Mouse (Mus musculus) midbrain, embryonic 16.5 days (tissue): ENCODE results near the gene Taf1. TPM values are rescaled to one million over a fixed set of nuclear protein-coding genes. Genes with fewer than 3 reads are reported as not detected.

Experiments
- ATAC-seq: fragments of 200-750 bp; cut with Nextera tagmentation; 2 replicates; pipeline ENCODE4 v1.8.0; 2017; ENCODE audit warnings: moderate TSS enrichment
- H3K27ac ChIP-seq: fragments of 300-500 bp; sonication (generic); 2 replicates; pipeline ENCODE4 v1.5.1; 2014; ENCODE audit warnings: mild to moderate bottlenecking, low read length, mixed read lengths
- H3K27me3 ChIP-seq: fragments of 300-500 bp; sonication (generic); 2 replicates; pipeline ENCODE4 v1.6.1; 2014; ENCODE audit warnings: low read depth, low read length, mixed read lengths; ENCODE audit not compliant: control insufficient read depth, insufficient read depth
- H3K36me3 ChIP-seq: fragments of 300-500 bp; sonication (generic); 2 replicates; pipeline ENCODE4 v1.6.1; 2014; ENCODE audit warnings: mild to moderate bottlenecking, low read length, moderate library complexity, mixed read lengths; ENCODE audit not compliant: control insufficient read depth, insufficient read depth
- H3K4me1 ChIP-seq: fragments of 300-500 bp; sonication (generic); 2 replicates; pipeline ENCODE4 v1.6.1; 2014; ENCODE audit warnings: mild to moderate bottlenecking, low read length, mixed read lengths; ENCODE audit not compliant: control insufficient read depth, insufficient read depth
- H3K4me2 ChIP-seq: fragments of 300-500 bp; sonication (generic); 2 replicates; pipeline ENCODE4 v1.6.1; 2014; ENCODE audit warnings: mild to moderate bottlenecking, low read length, mixed read lengths
- H3K4me3 ChIP-seq: fragments of 300-500 bp; sonication (generic); 2 replicates; pipeline ENCODE4 v1.5.1; 2014; ENCODE audit warnings: low read depth, mild to moderate bottlenecking, low read length, moderate library complexity, mixed read lengths
- H3K9ac ChIP-seq: fragments of 300-500 bp; sonication (generic); 2 replicates; pipeline ENCODE4 v1.6.1; 2014; ENCODE audit warnings: low read depth, low read length, mixed read lengths
- H3K9me3 ChIP-seq: fragments of 300-500 bp; sonication (generic); replicated peaks from 2 replicates; pipeline ENCODE4 v1.6.1; 2014; ENCODE audit warnings: mild to moderate bottlenecking, low read length, mixed read lengths; ENCODE audit not compliant: control insufficient read depth, poor library complexity, severe bottlenecking
- WGBS: fragments of 180-500 bp; shearing (Covaris S2); extraction: QIAGEN DNeasy Blood & Tissue Kit; methylation state at CpG from one replicate; pipeline ENCODE4 v1.1.7; 2014; 5-methylcytosine and 5-hydroxymethylcytosine counted together
- polyA plus RNA-seq: library from polyadenylated mRNA; unstranded; fragments of >200 nt; fragmentation: Nextera tagmentation; extraction: Ambion mirVana; gene quantifications from 2 replicates; pipeline ENCODE4 v1.2.1, GENCODE M21; 2015

Taf1 gene
- polyA plus RNA-seq, 1 experiment from 2014 or later, result 16.0 TPM

- no peak for ATAC-seq
- no peaks in the 10 kb centered on the region for H3K4me1 ChIP-seq
- H3K27me3 ChIP-seq, result no peaks in the 10 kb centered on the region
- no peak overlapping the region for H3K9ac ChIP-seq
- 73% methylated on average over 10 of the region's 10 CpGs for WGBS
- no peaks in the 10 kb centered on the region for H3K36me3 ChIP-seq
- H3K9me3 ChIP-seq, result no peaks in the 10 kb centered on the region
- no peak overlapping the region for H3K4me3 ChIP-seq
- no peak overlapping the region for H3K4me2 ChIP-seq
- no peak overlapping the region for H3K27ac ChIP-seq
Measured at GRCm38 (mm10) chrX:101617889-101618288, 85.4 kb downstream of the Taf1 start.

DNA sequence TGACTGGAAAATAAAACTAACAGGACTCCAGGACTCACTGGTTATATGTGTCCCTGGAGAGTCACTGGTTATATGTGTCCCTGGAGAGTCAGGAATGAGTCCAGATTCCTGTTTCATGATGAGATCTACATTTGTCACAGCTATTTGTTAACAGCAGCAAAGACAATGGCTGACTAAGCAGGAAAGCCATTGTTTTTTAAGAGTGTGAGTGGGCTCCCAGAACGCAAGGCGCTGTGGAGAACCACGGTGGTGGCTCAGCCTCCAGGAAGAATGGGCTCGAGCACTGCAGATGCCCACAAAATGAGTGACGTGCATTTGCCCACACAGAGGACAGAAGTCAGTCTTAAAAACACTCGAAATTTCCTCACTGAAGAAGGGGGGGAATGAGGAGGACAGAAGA, 87.8 kb downstream of the Taf1 start:
- Histone ChIP-seq H3K27ac (no peak overlapping the region), H3K4me3 (no peak overlapping the region), H3K9me3 (no peaks in the 10 kb centered on the region), H3K4me2 (no peak overlapping the region), H3K36me3 (no peaks in the 10 kb centered on the region), H3K27me3 (no peaks in the 10 kb centered on the region), H3K4me1 (no peaks in the 10 kb centered on the region), H3K9ac (no peak overlapping the region)
- no peak for ATAC-seq
- WGBS, result 64% methylated on average over 6 of the region's 6 CpGs

- 47% methylated on average over 3 of the region's 3 CpGs for WGBS
- H3K27me3 ChIP-seq, result no peaks in the 10 kb centered on the region
- ATAC-seq, result no peak
- H3K4me1 ChIP-seq, result no peaks in the 10 kb centered on the region
- no peak overlapping the region for H3K4me3 ChIP-seq
- no peaks in the 10 kb centered on the region for H3K9me3 ChIP-seq
- H3K4me2 ChIP-seq, result no peak overlapping the region
- no peak overlapping the region for H3K9ac ChIP-seq
- H3K27ac ChIP-seq, result no peak overlapping the region
- no peaks in the 10 kb centered on the region for H3K36me3 ChIP-seq
Measured at GRCm38 (mm10) chrX:101622539-101622938, 90.0 kb downstream of the Taf1 start.

DNA sequence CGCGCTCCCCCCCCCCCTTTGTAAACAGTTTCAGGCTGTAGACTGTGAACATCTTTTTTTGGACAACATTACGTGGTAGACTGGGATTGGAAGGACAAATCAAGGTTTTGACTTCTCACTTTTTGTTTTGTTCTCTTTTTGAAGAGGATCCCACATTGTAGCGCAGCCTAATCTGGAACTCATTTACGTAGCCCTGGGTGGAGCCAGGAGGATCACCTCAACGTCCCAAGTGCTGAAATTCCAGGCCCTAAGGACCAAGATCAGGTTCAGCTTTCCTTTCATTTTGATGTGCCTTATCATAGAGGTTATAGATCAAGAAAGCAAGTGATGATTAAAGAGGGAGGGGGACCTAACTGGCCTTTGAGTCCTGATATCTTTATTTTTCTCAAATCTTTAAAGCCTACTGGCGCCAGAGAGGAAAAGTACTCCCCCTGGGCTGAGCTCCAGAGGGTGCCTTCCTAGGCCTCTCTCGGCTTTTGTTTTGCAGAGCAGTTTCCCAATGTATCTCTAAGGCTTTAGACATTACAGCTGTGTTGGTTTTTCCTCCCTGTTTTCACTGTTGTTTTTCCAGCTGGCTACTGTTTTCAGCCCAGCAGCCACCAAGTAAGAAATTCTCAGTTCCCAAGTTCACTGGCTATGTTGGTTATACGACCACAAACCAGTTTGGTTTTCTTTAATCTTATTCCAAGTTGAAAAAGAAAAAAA, 104.4 kb downstream of the Taf1 start:
- H3K9ac ChIP-seq, result no peak overlapping the region
- no peak for ATAC-seq
- no peaks in the 10 kb centered on the region for H3K9me3 ChIP-seq
- H3K4me3 ChIP-seq, result no peak overlapping the region
- WGBS, result 26% methylated on average over 7 of the region's 9 CpGs
- H3K36me3 ChIP-seq, result no peaks in the 10 kb centered on the region
- H3K27ac ChIP-seq, result no peak overlapping the region
- H3K4me2 ChIP-seq, result no peak overlapping the region
- peaks cover 3% of the 10 kb centered on the region; the same call in 1 of the 2 replicates for H3K4me1 ChIP-seq
- H3K27me3 ChIP-seq, result peaks cover 2% of the 10 kb centered on the region; the same call in 1 of the 2 replicates

DNA sequence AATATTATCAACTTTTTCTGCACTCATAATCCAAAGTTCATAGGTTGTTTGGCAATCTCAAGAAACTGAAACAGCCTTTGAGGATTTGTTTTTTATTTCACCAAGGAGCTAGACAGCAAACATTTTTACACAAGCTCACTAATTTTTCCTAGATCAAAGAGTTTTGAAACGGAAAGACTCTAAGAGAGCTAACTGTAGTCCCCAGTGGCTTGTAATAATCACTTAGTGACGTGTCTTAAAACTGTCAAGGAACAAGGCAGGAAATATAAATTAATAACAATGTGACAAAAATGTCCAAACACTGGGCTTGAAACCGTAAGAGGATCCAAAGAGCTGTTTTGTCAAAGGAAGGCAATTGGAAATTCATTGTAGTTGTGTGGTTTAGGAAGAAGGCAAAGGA, 106.3 kb downstream of the Taf1 start:
- ATAC-seq, result no peak
- 26% methylated on average over 3 of the region's 3 CpGs for WGBS
- H3K9ac ChIP-seq, result peak overlapping the region; percentile 25; the same call in 1 of the 2 replicates

DNA sequence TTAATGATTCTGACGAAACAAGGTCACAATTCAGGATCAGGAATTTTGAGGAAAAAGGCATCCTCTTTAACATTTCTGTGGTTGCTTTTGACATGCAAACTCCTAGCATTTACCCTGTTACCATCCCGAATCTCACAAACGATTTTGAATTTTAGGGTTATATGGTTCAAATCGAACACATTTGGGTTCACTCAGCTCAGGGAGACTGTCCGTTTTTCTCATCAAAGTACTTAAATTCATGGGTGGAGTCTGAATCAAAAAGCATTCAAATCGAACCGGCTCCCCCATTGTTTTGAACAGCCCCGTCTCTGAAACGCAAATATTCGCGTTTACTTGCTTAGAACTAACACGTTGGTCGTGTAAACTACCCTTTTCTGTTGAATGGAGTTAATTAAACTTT, 106.8 kb downstream of the Taf1 start:
- WGBS, result 14% methylated on average over 13 of the region's 13 CpGs
- peaks cover 2% of the 10 kb centered on the region; the same call in 1 of the 2 replicates for H3K27me3 ChIP-seq
- ATAC-seq, result no peak
- peak overlapping the region; percentile 53 for H3K27ac ChIP-seq
- H3K4me2 ChIP-seq, result peak overlapping the region; percentile 53
- peak overlapping the region; percentile 25; the same call in 1 of the 2 replicates for H3K9ac ChIP-seq
- peaks cover 11% of the 10 kb centered on the region for H3K4me1 ChIP-seq
- no peaks in the 10 kb centered on the region for H3K36me3 ChIP-seq
- H3K9me3 ChIP-seq, result no peaks in the 10 kb centered on the region
- peak overlapping the region; percentile 63 for H3K4me3 ChIP-seq

More for the DNA sequence above, 106.3 kb downstream of the Taf1 start:
- no peaks in the 10 kb centered on the region for H3K36me3 ChIP-seq
- H3K4me2 ChIP-seq, result peak overlapping the region; percentile 53
- peak overlapping the region; percentile 63; the same call in 1 of the 2 replicates for H3K4me3 ChIP-seq
- H3K27me3 ChIP-seq, result peaks cover 2% of the 10 kb centered on the region; the same call in 1 of the 2 replicates
- peak overlapping the region; percentile 53; the same call in 1 of the 2 replicates for H3K27ac ChIP-seq
- H3K4me1 ChIP-seq, result peaks cover 9% of the 10 kb centered on the region
- H3K9me3 ChIP-seq, result no peaks in the 10 kb centered on the region

DNA sequence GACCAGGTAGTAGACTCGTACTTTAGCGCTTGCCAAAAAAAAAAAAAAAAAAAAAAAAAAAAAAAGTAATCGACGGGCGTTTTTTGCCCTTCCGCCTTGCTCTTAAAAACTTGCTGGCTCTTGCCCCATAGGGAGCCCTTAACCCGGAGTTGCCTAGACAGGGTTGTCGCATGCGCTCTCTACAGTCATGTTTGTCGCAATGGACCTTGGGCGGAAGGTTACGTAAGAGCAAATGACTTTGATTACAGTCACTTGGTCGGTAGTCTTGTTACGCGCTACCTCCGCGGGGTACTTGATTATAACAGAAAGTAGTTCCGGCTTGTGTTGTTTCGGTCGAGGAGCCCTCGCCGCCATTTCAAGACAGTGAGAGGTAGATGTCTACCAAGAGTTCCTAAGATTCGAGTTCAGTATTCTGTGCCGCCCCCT, 107.2 kb downstream of the Taf1 start, which contains the start of gene Ogt:
TSS of gene Ogt (plus strand) at position 320 of the 426 bp plus-strand sequence.
- Histone ChIP-seq H3K27ac (peak within 1 kb of the TSS; percentile 92), H3K27me3 (peaks cover 2% of the 10 kb centered on the region; the same call in 1 of the 2 replicates), H3K36me3 (no peaks in the 10 kb centered on the region), H3K4me2 (peak within 1 kb of the TSS; percentile 53), H3K9me3 (no peaks in the 10 kb centered on the region), H3K4me1 (peaks cover 11% of the 10 kb centered on the region), H3K4me3 (peak within 1 kb of the TSS; percentile 63), H3K9ac (peak within 1 kb of the TSS; percentile 82)
- 15% methylated on average over 24 of the region's 24 CpGs for WGBS
- ATAC-seq, result peak; percentile 94

- peak; percentile 70 for ATAC-seq
- Histone ChIP-seq H3K27me3 (peaks cover 2% of the 10 kb centered on the region; the same call in 1 of the 2 replicates), H3K4me1 (peaks cover 13% of the 10 kb centered on the region), H3K9ac (peak overlapping the region; percentile 82), H3K27ac (peak overlapping the region; percentile 92), H3K4me2 (peak overlapping the region; percentile 28), H3K4me3 (peak overlapping the region; percentile 63), H3K36me3 (no peaks in the 10 kb centered on the region), H3K9me3 (no peaks in the 10 kb centered on the region)
- 17% methylated on average over 45 of the region's 45 CpGs for WGBS
Measured at GRCm38 (mm10) chrX:101640194-101641160, 107.9 kb downstream of the Taf1 start.
